Mouse (Mus musculus) brain, embryonic 14.5 days (tissue): Measurements from ENCODE around the gene Arap1.

Source experiments
- CTCF ChIP-seq: fragments of 200-500 bp; IDR thresholded peaks from 2 replicates; pipeline ENCODE4 v1.5.1; 2012; ENCODE audit warnings: inconsistent platforms, mild to moderate bottlenecking, moderate library complexity, borderline replicate concordance; ENCODE audit not compliant: insufficient read depth, insufficient read length; ENCODE audit errors: extremely low read depth
- POLR2A ChIP-seq: fragments of 200-500 bp; IDR thresholded peaks from 2 replicates; pipeline ENCODE4 v1.6.1; 2012; ENCODE audit warnings: mild to moderate bottlenecking, inconsistent platforms, borderline replicate concordance; ENCODE audit not compliant: poor library complexity, insufficient read depth, insufficient read length, severe bottlenecking; ENCODE audit errors: extremely low read depth

GRCm38 (mm10) chr7:101457801-101458200 lies 109.9 kb downstream of the Arap1 start:
- TF ChIP-seq CTCF (no peak), POLR2A (no peak)
